Mouse (Mus musculus) MEL (cell line): ENCODE results near the gene Oxnad1. TPM values are rescaled to one million over a fixed set of nuclear protein-coding genes. Genes with fewer than 3 reads are reported as not detected.

Experiments used
- DNase-seq: peaks from one replicate; pipeline ENCODE4 v3.0.0; 2011; ENCODE audit warnings: low read depth, low spot score
- H3K27ac ChIP-seq: 2 replicates; pipeline ENCODE4 v1.5.1; 2012; ENCODE audit warnings: low read depth, mild to moderate bottlenecking, control low read depth, low read length, moderate library complexity; ENCODE audit not compliant: control insufficient read depth
- H3K27me3 ChIP-seq, 2 experiments: fragments of 150-350 bp in 1 of 2; sonication (generic) in 1 of 2; 2 replicates each; pipeline ENCODE4 v1.6.1; 2012; ENCODE audit warnings: low read length in 2 of 2, mild to moderate bottlenecking in 2 of 2, improper control_type of control experiment in 1 of 2, moderate library complexity in 1 of 2; ENCODE audit not compliant: insufficient read depth in 2 of 2, control insufficient read depth in 1 of 2
- H3K36me3 ChIP-seq, 2 experiments: 2 replicates each; pipeline ENCODE4 v1.6.1; 2012 to 2014; ENCODE audit warnings: low read length in 2 of 2, improper control_type of control experiment in 1 of 2, inconsistent platforms in 1 of 2, mild to moderate bottlenecking in 1 of 2; ENCODE audit not compliant: insufficient read depth in 2 of 2, control insufficient read depth in 1 of 2
- H3K4me1 ChIP-seq, 2 experiments: fragments of 150-350 bp in 1 of 2; sonication (generic) in 1 of 2; 2 replicates each; pipeline ENCODE4 v1.6.1; 2012; ENCODE audit warnings: low read length in 2 of 2, improper control_type of control experiment in 1 of 2, mild to moderate bottlenecking in 1 of 2; ENCODE audit not compliant: insufficient read depth in 2 of 2, control insufficient read depth in 1 of 2
- H3K4me3 ChIP-seq, 2 experiments: fragments of 150-350 bp in 1 of 2; sonication (generic) in 1 of 2; 2 replicates each; pipeline ENCODE4 v1.5.1; 2012; ENCODE audit warnings: low read depth in 2 of 2, low read length in 2 of 2, mild to moderate bottlenecking in 2 of 2, moderate library complexity in 2 of 2, control low read depth in 1 of 2, improper control_type of control experiment in 1 of 2; ENCODE audit not compliant: control insufficient read depth in 1 of 2, insufficient read depth in 1 of 2
- H3K79me2 ChIP-seq: 2 replicates; pipeline ENCODE4 v1.6.1; 2012; ENCODE audit warnings: mild to moderate bottlenecking, low read length, moderate library complexity; ENCODE audit not compliant: control insufficient read depth, poor library complexity, insufficient read depth
- H3K9ac ChIP-seq: 2 replicates; pipeline ENCODE4 v1.6.1; 2012; ENCODE audit warnings: low read depth, mild to moderate bottlenecking, control low read depth, low read length, moderate library complexity; ENCODE audit not compliant: control insufficient read depth, poor library complexity, severe bottlenecking
- H3K9me3 ChIP-seq: fragments of 150-350 bp; sonication (generic); replicated peaks from 2 replicates; pipeline ENCODE4 v1.6.1; 2012; ENCODE audit warnings: mild to moderate bottlenecking, low read length, improper control_type of control experiment, moderate library complexity; ENCODE audit not compliant: insufficient read depth
- BHLHE40 ChIP-seq: IDR thresholded peaks from 2 replicates; pipeline ENCODE4 v1.6.1; 2012; ENCODE audit warnings: low read depth, mild to moderate bottlenecking, inconsistent platforms, low read length, improper control_type of control experiment, borderline replicate concordance
- CHD2 ChIP-seq: IDR thresholded peaks from 2 replicates; pipeline ENCODE4 v1.6.1; 2011; ENCODE audit warnings: low read length, improper control_type of control experiment
- CTCF ChIP-seq, 3 experiments: IDR thresholded peaks in 2 of 3; conservative IDR thresholded peaks in 1 of 3; 2 replicates each; pipeline ENCODE4 v1.5.1; 2011 to 2012; ENCODE audit warnings: low read length in 3 of 3, low read depth in 2 of 3, mild to moderate bottlenecking in 2 of 3, improper control_type of control experiment in 1 of 3, inconsistent platforms in 1 of 3, mixed read lengths in 1 of 3, moderate library complexity in 1 of 3; ENCODE audit not compliant: control insufficient read depth in 1 of 3, insufficient read depth in 1 of 3, poor library complexity in 1 of 3, severe bottlenecking in 1 of 3
- E2F4 ChIP-seq: IDR thresholded peaks from 2 replicates; pipeline ENCODE4 v1.6.1; 2011; ENCODE audit warnings: low read depth, low read length, improper control_type of control experiment, borderline replicate concordance
- EP300 ChIP-seq, 2 experiments: IDR thresholded peaks; 2 replicates each; pipeline ENCODE4 v1.6.1; 2011; ENCODE audit warnings: improper control_type of control experiment in 2 of 2, low read length in 2 of 2, low read depth in 1 of 2, mild to moderate bottlenecking in 1 of 2
- ETS1 ChIP-seq: IDR thresholded peaks from 2 replicates; pipeline ENCODE4 v1.6.1; 2012; ENCODE audit warnings: low read depth, mild to moderate bottlenecking, inconsistent platforms, low read length, improper control_type of control experiment, moderate library complexity
- GATA1 ChIP-seq: IDR thresholded peaks from 2 replicates; pipeline ENCODE4 v1.6.1; 2011; ENCODE audit warnings: low read depth, low read length, improper control_type of control experiment
- JUND ChIP-seq: IDR thresholded peaks from 2 replicates; pipeline ENCODE4 v1.6.1; 2011; ENCODE audit warnings: low read depth, mild to moderate bottlenecking, improper control_type of control experiment, low read length
- MAFK ChIP-seq: IDR thresholded peaks from 2 replicates; pipeline ENCODE4 v1.6.1; 2011; ENCODE audit warnings: low read depth, mild to moderate bottlenecking, low read length, improper control_type of control experiment, borderline replicate concordance
- MAZ ChIP-seq: IDR thresholded peaks from 2 replicates; pipeline ENCODE4 v1.6.1; 2012; ENCODE audit warnings: low read depth, mild to moderate bottlenecking, inconsistent platforms, low read length, improper control_type of control experiment
- MEF2A ChIP-seq: IDR thresholded peaks from 2 replicates; pipeline ENCODE4 v1.6.1; 2014; ENCODE audit warnings: low read depth, mild to moderate bottlenecking, inconsistent platforms, low read length, improper control_type of control experiment; ENCODE audit not compliant: poor library complexity, insufficient replicate concordance, severe bottlenecking; ENCODE audit errors: extremely low read depth
- MXI1 ChIP-seq: IDR thresholded peaks from 2 replicates; pipeline ENCODE4 v1.6.1; 2011; ENCODE audit warnings: mild to moderate bottlenecking, low read depth, low read length, improper control_type of control experiment
- MYB ChIP-seq: IDR thresholded peaks from 2 replicates; pipeline ENCODE4 v1.6.1; 2011; ENCODE audit warnings: mild to moderate bottlenecking, low read depth, low read length, improper control_type of control experiment
- MYC ChIP-seq: IDR thresholded peaks from 2 replicates; pipeline ENCODE4 v1.6.1; 2011; ENCODE audit warnings: low read depth, mild to moderate bottlenecking, low read length, improper control_type of control experiment, moderate library complexity
- POLR2AphosphoS5 ChIP-seq: IDR thresholded peaks from 2 replicates; pipeline ENCODE4 v1.6.1; 2012; ENCODE audit warnings: low read depth, borderline replicate concordance, mild to moderate bottlenecking, inconsistent platforms, low read length, moderate library complexity, mixed read lengths
- RCOR1 ChIP-seq: IDR thresholded peaks from 2 replicates; pipeline ENCODE4 v1.6.1; 2012; ENCODE audit warnings: low read depth, mild to moderate bottlenecking, inconsistent platforms, low read length, improper control_type of control experiment
- SIN3A ChIP-seq: IDR thresholded peaks from 2 replicates; pipeline ENCODE4 v1.6.1; 2012; ENCODE audit warnings: low read length, improper control_type of control experiment, inconsistent platforms
- SMC3 ChIP-seq: IDR thresholded peaks from 2 replicates; pipeline ENCODE4 v1.6.1; 2011; ENCODE audit warnings: low read depth, low read length, improper control_type of control experiment
- TAL1 ChIP-seq: IDR thresholded peaks from 2 replicates; pipeline ENCODE4 v1.6.1; 2012; ENCODE audit warnings: mild to moderate bottlenecking, inconsistent platforms, low read length, moderate library complexity, mixed read lengths
- TCF12 ChIP-seq: IDR thresholded peaks from 2 replicates; pipeline ENCODE4 v1.6.1; 2014; ENCODE audit warnings: low read depth, mild to moderate bottlenecking, inconsistent platforms, low read length, improper control_type of control experiment, moderate library complexity
- UBTF ChIP-seq: IDR thresholded peaks from 2 replicates; pipeline ENCODE4 v1.6.1; 2012; ENCODE audit warnings: low read depth, mild to moderate bottlenecking, inconsistent platforms, low read length, improper control_type of control experiment, moderate library complexity, borderline replicate concordance; ENCODE audit not compliant: insufficient read depth
- USF1 ChIP-seq: IDR thresholded peaks from 2 replicates; pipeline ENCODE4 v1.6.1; 2014; ENCODE audit warnings: low read depth, mild to moderate bottlenecking, inconsistent platforms, low read length, improper control_type of control experiment, moderate library complexity
- ZC3H11A ChIP-seq: IDR thresholded peaks from 2 replicates; pipeline ENCODE4 v1.6.1; 2012; ENCODE audit warnings: low read depth, mild to moderate bottlenecking, inconsistent platforms, low read length, improper control_type of control experiment
- ZMIZ1 ChIP-seq: IDR thresholded peaks from 2 replicates; pipeline ENCODE4 v1.6.1; 2012; ENCODE audit warnings: low read depth, mild to moderate bottlenecking, inconsistent platforms, low read length, improper control_type of control experiment, moderate library complexity
- polyA plus RNA-seq, 2 experiments: library from polyadenylated mRNA; stranded (reverse) in 1 of 2; unstranded in 1 of 2; fragments of >175 nt in 1 of 2; fragments of >200 nt in 1 of 2; gene quantifications; 2 replicates each; pipeline versions ENCODE4 v1.2.1 to v1.2.4; 2012; ENCODE audit warnings: low replicate concordance in 2 of 2, low read depth in 1 of 2; ENCODE audit not compliant: insufficient read length in 2 of 2, insufficient read depth in 1 of 2, missing spikeins in 1 of 2
- total RNA-seq: library from RNA; depleted of rRNA; stranded (reverse); fragments of 300-350 nt; gene quantifications from 2 replicates; pipeline ENCODE4 v1.2.3, GENCODE M21; 2012

The Oxnad1 gene
- total and polyA plus RNA-seq, 3 experiments = 54.8 to 244 (median 82.1) TPM

GRCm38 (mm10) chr14:32084761-32085485, at the start of gene Oxnad1 (continued):
- TF ChIP-seq UBTF (no peak), E2F4 (no peak), MAFK (no peak), GATA1 (no peak)

GRCm38 (mm10) chr14:32036482-32036881, 48.7 kb upstream of the Oxnad1 start:
- H3K27ac ChIP-seq = no peak overlapping the region
- no peak overlapping the region for H3K4me3 ChIP-seq
- TF ChIP-seq SIN3A = no peak
- no peak for TF ChIP-seq MEF2A
- no peak for TF ChIP-seq POLR2AphosphoS5
- TF ChIP-seq MYB = no peak
- no peak for TF ChIP-seq RCOR1
- TF ChIP-seq TAL1 = no peak
- TF ChIP-seq TCF12 = no peak
- no peak for TF ChIP-seq MYC
- no peak for TF ChIP-seq MAFK
- TF ChIP-seq SMC3 = no peak
- no peak for TF ChIP-seq BHLHE40
- no peak for TF ChIP-seq MXI1
- no peak for TF ChIP-seq USF1
- TF ChIP-seq MAZ = no peak
- no peak for TF ChIP-seq UBTF

GRCm38 (mm10) chr14:32037661-32038252, 47.4 kb upstream of the Oxnad1 start:
- no peak for TF ChIP-seq CTCF (IDR thresholded peaks at IDR 0.05 in 2 of 3, conservative IDR thresholded peaks at IDR 0.05 in 1 of 3; ENCODE audit: control insufficient read depth in 1 of 3, insufficient read depth in 1 of 3, low read depth in 2 of 3, low read length in 3 of 3, poor library complexity in 1 of 3, severe bottlenecking in 1 of 3)
- TF ChIP-seq EP300 (IDR thresholded peaks at IDR 0.05; ENCODE audit: low read depth in 1 of 2, low read length in 2 of 2) = peak; percentile 26 to 72; a peak in 2 of 4 replicates
- peak; percentile 40; the same call in 1 of the 2 replicates for TF ChIP-seq ETS1
- TF ChIP-seq UBTF = no peak
- TF ChIP-seq TCF12 = peak; percentile 88
- TF ChIP-seq JUND = no peak
- peak; percentile 72 for TF ChIP-seq GATA1
- peak; percentile 72 for TF ChIP-seq TAL1
- TF ChIP-seq ZC3H11A = no peak
- no peak for TF ChIP-seq ZMIZ1
- no peak for TF ChIP-seq MAFK
- no peak for TF ChIP-seq CHD2
- TF ChIP-seq, all 39 proteins: peak for 5
- no peaks in the 10 kb centered on the region for H3K27me3 ChIP-seq
- H3K4me1 ChIP-seq = peaks cover 0 to 11% of the 10 kb centered on the region in 2 experiments; a peak in 2 of 4 replicates
- H3K9me3 ChIP-seq = no peaks in the 10 kb centered on the region
- no peak overlapping the region for H3K4me3 ChIP-seq
- H3K9ac ChIP-seq = no peak overlapping the region
- peak; percentile 55 for DNase-seq
- no peaks in the 10 kb centered on the region for H3K79me2 ChIP-seq
- no peak overlapping the region for H3K27ac ChIP-seq
- 0 out of 4 replicates have a peak, but pooled peaks cover 0 to 3% of the 10 kb centered on the region in 2 experiments for H3K36me3 ChIP-seq

More at GRCm38 (mm10) chr14:32036482-32036881, 48.7 kb upstream of the Oxnad1 start:
- Histone ChIP-seq H3K36me3 (0 out of 4 replicates have a peak, but pooled peaks cover 0 to 3% of the 10 kb centered on the region in 2 experiments), H3K9me3 (no peaks in the 10 kb centered on the region), H3K79me2 (no peaks in the 10 kb centered on the region), H3K9ac (no peak overlapping the region), H3K27me3 (no peaks in the 10 kb centered on the region), H3K4me1 (peaks cover 0 to 11% of the 10 kb centered on the region in 2 experiments; a peak in 2 of 4 replicates)
- DNase-seq = no peak
